Mouse (Mus musculus) testis, adult 2 months (tissue): Measurements from ENCODE around the gene Cfap43. TPM values are rescaled to one million over a fixed set of nuclear protein-coding genes. Genes with fewer than 3 reads are reported as not detected.
"Not testable (repeated sequence)": the region's sequence is repeated elsewhere in the genome, so short reads cannot be mapped to it uniquely, and the experiment has no call there.

Source experiments
- H3K27ac ChIP-seq: fragments of 200-500 bp; 2 replicates; pipeline ENCODE4 v1.5.1; 2012; ENCODE audit warnings: low read depth, low read length; ENCODE audit not compliant: control insufficient read depth, insufficient read depth
- H3K27me3 ChIP-seq: fragments of 200-500 bp; 2 replicates; pipeline ENCODE4 v1.6.1; 2012; ENCODE audit warnings: mild to moderate bottlenecking, low read length, moderate library complexity; ENCODE audit not compliant: control insufficient read depth, insufficient read depth
- H3K36me3 ChIP-seq: fragments of 200-500 bp; 2 replicates; pipeline ENCODE4 v1.6.1; 2012; ENCODE audit warnings: mild to moderate bottlenecking, low read length; ENCODE audit not compliant: control insufficient read depth, insufficient read depth
- H3K4me1 ChIP-seq: fragments of 200-500 bp; 2 replicates; pipeline ENCODE4 v1.6.1; 2012; ENCODE audit warnings: low read length; ENCODE audit not compliant: control insufficient read depth, insufficient read depth
- H3K4me3 ChIP-seq: fragments of 200-500 bp; 2 replicates; pipeline ENCODE4 v1.5.1; 2012; ENCODE audit warnings: low read depth, mild to moderate bottlenecking, low read length, moderate library complexity, mixed read lengths; ENCODE audit not compliant: control insufficient read depth
- CTCF ChIP-seq: fragments of 200-500 bp; IDR thresholded peaks from 2 replicates; pipeline ENCODE4 v1.5.1; 2012; ENCODE audit warnings: low read depth, mild to moderate bottlenecking, inconsistent platforms, low read length, moderate library complexity; ENCODE audit not compliant: control insufficient read depth, insufficient read depth, insufficient replicate concordance
- POLR2A ChIP-seq: fragments of 200-500 bp; IDR thresholded peaks from 2 replicates; pipeline ENCODE4 v1.6.1; 2012; ENCODE audit warnings: low read depth, mild to moderate bottlenecking, inconsistent platforms, low read length, moderate library complexity; ENCODE audit not compliant: control insufficient read depth
- polyA plus RNA-seq: library from polyadenylated mRNA; depleted of rRNA; stranded (reverse); fragments of >200 nt; gene quantifications from 2 replicates; pipeline ENCODE4 v1.2.3, GENCODE M21; 2012

Cfap43 gene
- polyA plus RNA-seq, 1 experiment = 95.2 TPM

- H3K36me3 ChIP-seq = no peaks in the 10 kb centered on the region; the same call in 1 of the 2 replicates
- no peaks in the 10 kb centered on the region for H3K27me3 ChIP-seq
These were observed 56.5 kb downstream of the Cfap43 start for GRCm38 (mm10) chr19:47862581-47862980.

DNA sequence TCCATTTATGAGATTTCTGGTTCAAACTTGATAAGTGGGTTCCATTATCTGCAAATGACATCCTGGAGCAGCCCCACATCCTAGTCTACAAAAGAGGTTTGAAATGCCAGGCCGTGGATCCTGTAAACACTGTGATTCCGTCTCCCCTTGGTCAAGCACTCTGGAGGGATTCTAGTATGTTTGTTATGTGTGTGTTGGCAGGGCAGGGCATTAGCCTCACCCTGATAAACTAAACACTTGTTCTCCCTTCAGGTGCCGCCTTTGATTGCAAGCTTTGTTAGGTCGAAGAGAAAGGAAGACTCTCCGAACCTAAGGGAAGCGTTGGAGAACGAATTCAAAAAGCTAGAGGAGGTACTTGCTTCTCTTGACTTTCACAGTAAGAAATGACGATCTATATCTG is 59.9 kb downstream of the Cfap43 start:
- H3K27ac ChIP-seq = no peak overlapping the region
- H3K4me3 ChIP-seq = no peak overlapping the region
- TF ChIP-seq POLR2A = no peak
- TF ChIP-seq CTCF = no peak
- H3K36me3 ChIP-seq = no peaks in the 10 kb centered on the region
- H3K4me1 ChIP-seq = peaks cover 11% of the 10 kb centered on the region
- H3K27me3 ChIP-seq = no peaks in the 10 kb centered on the region

More at GRCm38 (mm10) chr19:47862581-47862980, 56.5 kb downstream of the Cfap43 start:
- no peak for TF ChIP-seq POLR2A
- TF ChIP-seq CTCF = no peak
- H3K27ac ChIP-seq = no peak overlapping the region
- H3K4me1 ChIP-seq = no peaks in the 10 kb centered on the region
- H3K4me3 ChIP-seq = no peak overlapping the region

DNA sequence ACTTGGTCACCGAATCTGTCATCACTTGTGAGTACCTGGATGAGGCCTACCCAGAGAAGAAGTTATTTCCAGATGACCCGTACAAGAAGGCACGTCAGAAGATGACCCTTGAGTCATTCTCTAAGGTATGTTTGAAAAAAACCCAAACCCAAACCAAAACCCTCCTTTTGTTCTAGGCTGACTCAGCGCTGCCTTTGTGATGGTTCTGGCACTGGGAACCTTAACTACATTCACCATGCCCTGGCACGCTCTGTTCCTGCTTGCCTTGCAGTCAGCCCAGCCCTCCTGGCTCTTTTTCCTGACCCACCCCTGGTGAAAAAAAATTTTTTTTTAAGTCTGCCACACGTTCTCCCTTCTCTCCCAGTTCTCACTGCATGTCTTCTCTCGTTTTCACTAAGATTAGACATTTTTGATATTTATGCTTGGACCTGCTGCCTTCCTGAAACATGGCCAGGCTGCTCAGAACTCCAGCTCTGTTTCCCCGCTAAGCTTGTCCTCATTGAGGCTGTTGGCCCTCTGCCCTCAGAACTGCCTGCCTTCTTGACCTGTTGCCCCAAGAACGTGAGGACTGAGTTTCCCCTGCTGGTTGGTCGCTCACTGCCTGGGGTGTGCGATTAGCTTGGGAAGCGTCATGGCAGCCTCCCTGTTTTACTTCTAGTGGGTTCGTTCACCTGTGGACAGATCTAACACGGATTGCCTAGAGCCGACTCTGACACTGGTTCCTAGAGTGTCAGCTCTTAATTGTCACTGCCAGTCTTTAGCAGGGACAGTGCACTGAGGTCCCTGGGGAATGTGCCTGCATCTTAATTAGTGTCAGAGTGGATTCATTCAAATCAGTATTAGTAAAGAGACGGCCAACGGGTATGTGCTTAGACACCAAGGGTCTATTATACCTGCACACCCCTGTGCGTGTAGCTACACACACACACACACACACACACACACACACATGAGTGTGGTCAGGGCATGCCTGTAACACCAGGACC is 60.8 kb downstream of the Cfap43 start:
- Histone ChIP-seq H3K4me3 (no peak overlapping the region), H3K4me1 (peaks cover 11% of the 10 kb centered on the region), H3K27ac (no peak overlapping the region), H3K36me3 (no peaks in the 10 kb centered on the region), H3K27me3 (no peaks in the 10 kb centered on the region)
- no peak for TF ChIP-seq CTCF
- TF ChIP-seq POLR2A = no peak

DNA sequence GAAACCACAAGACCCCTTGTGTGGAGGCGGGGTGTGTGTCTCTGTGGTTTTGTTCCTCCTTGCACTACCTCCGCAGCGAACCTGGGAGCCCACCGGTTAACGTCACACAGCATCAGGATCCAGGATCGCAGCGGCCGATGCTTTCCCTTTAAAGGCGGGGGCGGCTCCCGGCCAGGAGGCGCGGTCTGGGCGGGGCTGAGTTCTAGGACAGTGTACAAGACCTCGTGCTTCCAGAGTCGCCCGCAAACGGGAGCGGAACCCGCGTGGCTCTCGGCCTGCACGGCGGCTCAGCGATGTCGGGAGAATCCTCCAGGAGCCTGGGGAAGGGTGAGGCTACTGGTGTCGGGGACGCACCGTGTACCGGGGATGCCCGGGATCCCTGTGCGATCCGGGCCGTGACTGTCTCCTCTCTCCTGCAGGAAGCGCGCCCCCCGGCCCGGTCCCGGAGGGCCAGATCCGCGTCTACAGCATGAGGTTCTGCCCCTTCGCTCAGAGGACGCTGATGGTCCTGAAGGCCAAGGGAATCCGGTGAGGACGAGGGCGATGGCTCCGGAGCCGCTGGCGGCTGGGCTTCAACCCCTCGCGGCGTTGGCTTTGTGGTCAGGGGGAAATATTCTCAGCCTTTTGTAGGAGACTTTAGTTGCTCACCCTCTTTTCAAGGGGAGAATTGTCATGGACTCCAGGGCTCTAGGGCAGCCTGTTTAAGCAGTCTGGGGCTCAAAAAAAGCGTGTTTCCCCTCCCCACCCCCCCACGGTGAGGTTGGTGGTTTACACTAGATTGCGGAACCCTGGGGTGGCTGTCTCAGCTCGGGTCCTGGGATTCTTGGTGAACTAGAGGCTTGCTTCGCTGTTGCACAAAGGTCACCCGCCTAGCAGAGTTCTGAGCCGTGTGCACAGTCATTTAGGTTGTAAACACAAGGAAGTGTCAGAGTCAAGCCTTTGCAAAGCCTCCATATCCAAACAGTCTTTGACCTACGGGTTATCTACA is 64.0 kb downstream of the Cfap43 start, which contains the start of gene Gsto1:
Gene Gsto1 (plus strand): TSS at position 175 of the 988 bp plus-strand sequence.
- H3K4me3 ChIP-seq = peak within 1 kb of the TSS; percentile 72
- no peaks in the 10 kb centered on the region for H3K36me3 ChIP-seq
- peaks cover 11% of the 10 kb centered on the region for H3K4me1 ChIP-seq
- H3K27ac ChIP-seq = no peak within 1 kb of the TSS
- no peaks in the 10 kb centered on the region for H3K27me3 ChIP-seq
- TF ChIP-seq CTCF (no peak), POLR2A (peak; percentile 67)

DNA sequence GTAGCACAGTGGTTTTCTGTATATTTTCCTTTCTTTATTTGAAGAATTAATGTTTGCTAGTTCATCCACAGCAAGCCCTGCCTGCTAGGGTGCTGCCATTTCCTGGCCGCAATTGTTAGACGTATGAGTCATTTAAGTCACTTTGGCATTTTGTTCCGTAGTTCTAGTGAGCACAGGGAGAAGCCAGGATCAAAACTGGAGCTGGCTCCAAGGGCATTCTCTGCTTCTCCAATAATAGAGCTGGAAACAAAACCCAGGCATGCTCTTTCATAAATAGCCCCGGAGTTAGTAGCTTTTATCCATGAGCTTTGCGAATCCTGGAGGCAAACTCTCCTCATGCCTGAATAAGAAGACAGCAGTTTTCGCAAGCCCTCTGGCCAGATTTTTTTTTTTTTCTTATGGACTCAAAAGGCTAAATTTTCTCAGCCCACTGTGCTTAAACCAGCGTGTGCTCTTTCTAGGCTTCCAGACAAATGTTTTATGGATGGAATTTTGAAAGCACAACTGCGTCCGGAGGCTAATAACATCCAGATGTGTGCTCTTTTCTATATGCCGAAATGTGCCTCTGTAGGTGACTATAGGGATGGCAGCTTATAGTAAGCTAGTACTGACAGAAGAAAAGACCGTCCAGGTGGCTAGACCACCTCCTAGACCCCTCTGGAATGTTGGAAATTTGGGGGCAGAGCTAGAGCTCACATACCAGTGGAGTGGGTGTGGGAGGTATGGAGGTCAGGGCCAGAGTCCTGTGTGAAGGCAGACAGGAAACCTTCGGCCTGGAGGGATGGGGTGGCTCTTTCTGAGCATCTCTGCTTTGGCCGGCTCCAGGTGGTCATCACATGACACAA is 64.9 kb downstream of the Cfap43 start:
- no peaks in the 10 kb centered on the region for H3K27me3 ChIP-seq
- H3K27ac ChIP-seq = no peak overlapping the region

GRCm38 (mm10) chr19:47853053-47853452 is 66.0 kb downstream of the Cfap43 start:
- peaks cover 11% of the 10 kb centered on the region for H3K4me1 ChIP-seq
- TF ChIP-seq POLR2A (no peak), CTCF (no peak)
- H3K4me3 ChIP-seq = no peak overlapping the region
- H3K27me3 ChIP-seq = no peaks in the 10 kb centered on the region
- no peak overlapping the region for H3K27ac ChIP-seq
- no peaks in the 10 kb centered on the region for H3K36me3 ChIP-seq

More for the DNA sequence above, 64.9 kb downstream of the Cfap43 start:
- Histone ChIP-seq H3K4me3 (peak overlapping the region; percentile 72), H3K36me3 (no peaks in the 10 kb centered on the region), H3K4me1 (peaks cover 11% of the 10 kb centered on the region)
- TF ChIP-seq POLR2A = no peak
- TF ChIP-seq CTCF = no peak

GRCm38 (mm10) chr19:47852131-47852530 is 67.0 kb downstream of the Cfap43 start:
- peaks cover 11% of the 10 kb centered on the region for H3K4me1 ChIP-seq
- not testable (repeated sequence) for H3K27ac ChIP-seq, H3K36me3 ChIP-seq, H3K4me3 ChIP-seq, H3K27me3 ChIP-seq
